Mouse (Mus musculus) heart, adult 2 months (tissue): ENCODE data around the gene Abo.
A peak's percentile ranks its signal among the peaks of the same experiment; 100 is the strongest.

Experiments
- CTCF ChIP-seq: fragments of 200-600 bp; IDR thresholded peaks from 2 replicates; pipeline ENCODE4 v1.8.1; 2022; ENCODE audit warnings: antibody characterized with exemption, mild to moderate bottlenecking, moderate library complexity
- POLR2A ChIP-seq: fragments of 200-500 bp; IDR thresholded peaks from 2 replicates; pipeline ENCODE4 v1.6.1; 2011; ENCODE audit warnings: mild to moderate bottlenecking, low read depth, low read length, control low read depth; ENCODE audit not compliant: insufficient read depth

DNA sequence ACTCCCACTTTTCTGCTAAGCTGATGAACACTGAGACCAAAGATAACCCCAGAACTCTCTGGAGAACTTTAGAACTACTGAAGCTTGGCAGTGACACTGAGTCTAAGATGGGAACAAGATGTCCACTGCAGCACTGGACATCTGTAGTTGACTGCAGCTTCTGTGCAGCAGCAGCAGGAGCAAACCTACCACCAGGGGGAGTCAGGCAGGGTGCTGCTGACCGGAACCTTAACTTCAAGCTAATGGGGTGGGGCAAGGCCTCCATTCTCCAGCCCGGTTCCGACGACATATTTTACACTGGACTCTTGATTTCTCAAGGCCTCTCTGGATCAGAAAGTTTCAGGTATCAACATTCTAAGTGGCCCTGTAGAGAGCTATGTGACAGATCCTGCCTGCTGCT, 42.3 kb upstream of the Abo start:
- TF ChIP-seq CTCF (peak; percentile 77), POLR2A (no peak)
